Mouse (Mus musculus) gastrocnemius, adult 2 months (tissue): ENCODE data around the gene Emc7. TPM values are rescaled to one million over a fixed set of nuclear protein-coding genes. Genes with fewer than 3 reads are reported as not detected.
"Not testable (repeated sequence)": the region's sequence is repeated elsewhere in the genome, so short reads cannot be mapped to it uniquely, and the experiment has no call there.

ENCODE experiments used
- DNase-seq: peaks from one replicate; pipeline ENCODE4 v3.0.0; 2022
- H3K27ac ChIP-seq: fragments of 200-600 bp; 2 replicates; pipeline ENCODE4 v1.8.1; 2022; ENCODE audit warnings: mild to moderate bottlenecking
- H3K4me3 ChIP-seq: fragments of 200-600 bp; 2 replicates; pipeline ENCODE4 v1.8.1; 2022; ENCODE audit warnings: mild to moderate bottlenecking, moderate library complexity
- CTCF ChIP-seq: fragments of 200-600 bp; IDR thresholded peaks from 2 replicates; pipeline ENCODE4 v1.8.1; 2022; ENCODE audit warnings: antibody characterized with exemption, mild to moderate bottlenecking, moderate library complexity
- intact Hi-C: fragments of 180-260 bp; cut with DNase I; formaldehyde crosslinking; loops from one replicate; pipeline ENCODE4 v1.15.1; 2025
- total RNA-seq, 2 experiments: library from RNA; stranded (reverse); gene quantifications; 2 replicates each; pipeline ENCODE4 v1.2.3; 2021

The Emc7 gene
- total RNA-seq, 2 experiments from 2014 or later = 12.6 to 15.3 TPM

DNA sequence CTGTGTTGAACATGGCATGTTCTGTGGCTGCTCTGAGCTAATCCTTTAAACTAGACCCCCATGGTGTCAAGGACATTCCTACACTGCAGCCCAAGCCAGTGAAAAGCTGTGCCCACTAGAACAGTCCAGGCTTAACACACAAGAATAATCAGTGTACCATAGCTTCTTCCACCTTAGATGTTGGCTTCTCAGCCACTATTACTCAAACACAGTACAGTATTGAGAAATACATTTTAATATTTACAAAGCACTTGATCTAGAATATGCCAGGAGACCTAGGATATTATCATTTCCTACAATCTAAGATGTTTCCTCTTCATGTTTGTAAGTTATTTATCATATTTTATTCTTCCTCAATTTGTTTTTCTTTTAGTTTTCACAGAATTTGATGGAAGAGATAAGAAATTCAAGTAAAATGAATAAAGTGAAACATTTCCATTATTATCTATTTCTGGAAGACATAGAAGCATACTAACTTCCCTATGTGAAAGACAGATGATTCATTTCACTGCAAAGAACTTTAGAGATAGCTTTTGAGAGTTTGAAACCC, 6.2 kb upstream of the Emc7 start:
- peak overlapping the region; percentile 24; the same call in 1 of the 2 replicates for H3K27ac ChIP-seq
- intact Hi-C loops = no loop called here
- TF ChIP-seq CTCF = no peak
- H3K4me3 ChIP-seq = no peak overlapping the region
- DNase-seq = no peak

DNA sequence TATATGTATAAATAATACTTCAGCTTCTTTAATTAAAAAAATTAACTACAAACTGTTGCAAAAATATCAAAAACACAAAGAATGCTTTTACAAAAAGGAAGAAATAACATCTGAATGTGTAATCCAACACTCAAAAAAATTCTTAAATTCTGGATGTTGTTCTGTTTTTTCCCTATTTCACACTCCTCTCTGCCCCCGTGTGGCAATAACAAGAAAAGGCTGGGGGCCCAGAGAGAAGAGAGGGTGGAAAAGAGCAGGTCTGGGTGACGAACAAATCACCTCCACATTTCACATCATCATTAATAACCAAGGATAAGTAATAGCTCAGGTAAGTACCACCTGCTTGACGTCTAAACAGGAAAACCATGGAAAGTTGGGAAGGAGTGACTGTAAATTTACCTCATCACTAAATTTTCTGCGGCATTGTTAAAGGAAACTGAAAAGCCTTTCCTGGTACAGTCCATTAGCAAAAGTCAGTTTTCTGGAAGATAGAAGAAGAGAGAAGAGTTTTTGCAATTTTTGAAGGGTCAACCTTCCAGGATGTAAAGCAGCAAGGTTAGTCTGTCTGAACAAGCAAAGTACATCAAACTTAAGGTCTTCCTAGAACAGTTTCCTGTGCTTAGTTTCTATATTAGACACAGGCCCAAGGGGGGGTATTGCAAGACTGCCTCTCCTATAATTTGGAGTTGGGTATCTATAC, 5.0 kb upstream of the Emc7 start:
- TF ChIP-seq CTCF = peak; percentile 53

DNA sequence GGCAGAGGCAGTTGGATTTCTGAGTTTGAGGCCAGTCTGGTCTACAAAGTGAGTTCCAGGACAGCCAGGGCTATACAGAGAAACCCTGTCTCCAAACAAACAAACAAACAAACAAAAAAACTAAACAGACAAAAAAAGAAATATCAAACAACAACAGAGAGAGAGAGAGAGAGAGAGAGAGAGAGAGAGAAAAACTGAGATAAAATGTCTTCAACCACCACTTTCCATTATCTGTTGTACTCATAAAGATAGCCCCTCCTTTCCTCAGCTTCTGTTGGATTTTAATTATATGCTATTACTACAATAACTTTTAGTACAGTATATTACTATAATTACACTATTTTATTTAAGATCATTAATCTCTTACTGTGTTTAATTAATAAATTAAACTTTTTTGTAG, 2.3 kb upstream of the Emc7 start:
- intact Hi-C loops, DNase-seq, H3K4me3 ChIP-seq, H3K27ac ChIP-seq: not testable (repeated sequence)

More for the DNA sequence above, 5.0 kb upstream of the Emc7 start:
- intact Hi-C loops = no loop called here
- Histone ChIP-seq H3K4me3 (no peak overlapping the region), H3K27ac (no peak overlapping the region)
- DNase-seq = no peak

DNA sequence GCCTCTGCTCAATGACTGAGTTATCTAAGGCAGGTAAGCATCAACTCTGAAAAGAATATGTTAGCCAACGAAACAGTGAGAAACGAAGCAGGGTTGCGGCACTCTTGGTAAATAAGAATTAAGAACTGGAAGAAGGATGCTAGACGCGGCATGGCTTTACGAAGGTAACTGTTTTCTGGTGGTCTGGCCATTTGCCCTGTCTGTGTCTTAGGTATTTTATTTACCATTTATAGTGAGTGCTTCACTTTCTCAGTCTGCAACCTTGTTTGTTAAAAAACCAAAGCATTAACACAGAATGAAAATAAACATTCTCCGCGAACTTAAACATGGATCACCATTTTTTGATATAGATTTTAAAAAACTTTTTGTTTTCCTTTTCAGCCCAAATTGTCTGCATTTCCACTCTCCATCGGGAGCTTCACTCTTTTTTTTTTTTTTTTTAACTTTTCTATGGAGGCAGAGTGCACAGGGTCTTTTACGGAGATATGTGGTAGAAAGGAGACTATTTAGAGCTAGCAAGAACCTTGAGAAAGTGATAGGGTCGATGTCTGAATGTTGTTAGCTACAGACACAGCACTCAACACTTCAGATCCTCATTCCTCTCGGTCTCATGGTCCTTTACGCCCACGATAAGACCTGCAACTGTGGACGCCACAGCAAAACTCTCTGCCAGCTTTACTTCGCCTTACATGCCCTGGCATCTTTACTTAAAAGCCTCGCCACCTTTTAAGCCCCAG, 504 bp upstream of the Emc7 start:
- no peak for TF ChIP-seq CTCF
- no peak for DNase-seq
- Histone ChIP-seq H3K4me3 (peak overlapping the region; percentile 93), H3K27ac (peak overlapping the region; percentile 96)
- intact Hi-C loops = loop anchor here (2.0 kb wide), 1 partner anchor 75 kb away; the partner anchor contains the start of gene Katnbl1

DNA sequence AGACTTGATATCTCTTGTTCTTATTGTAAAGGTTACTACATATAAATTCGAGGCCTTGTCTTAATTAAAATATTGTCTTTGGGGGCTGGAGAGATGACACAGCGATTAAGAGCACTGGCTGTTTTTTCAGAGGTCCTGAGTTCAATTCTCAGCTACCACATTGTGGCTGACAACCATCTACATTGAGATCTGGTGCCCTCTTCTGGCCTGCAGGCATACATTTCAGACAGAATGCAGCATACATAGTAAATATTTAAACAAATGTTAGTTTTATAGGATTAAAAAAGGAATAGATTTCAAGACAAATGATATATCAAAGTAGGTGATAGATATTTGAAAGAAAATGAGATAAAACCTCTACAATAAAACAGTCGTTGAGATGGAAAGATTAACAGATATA, 5.8 kb downstream of the Emc7 start:
- TF ChIP-seq CTCF = 0 out of 2 replicates have a peak, but pooled peaks have one; percentile 10
- no peak overlapping the region for H3K4me3 ChIP-seq
- DNase-seq = no peak
- no peak overlapping the region for H3K27ac ChIP-seq
- intact Hi-C loops = no loop called here

DNA sequence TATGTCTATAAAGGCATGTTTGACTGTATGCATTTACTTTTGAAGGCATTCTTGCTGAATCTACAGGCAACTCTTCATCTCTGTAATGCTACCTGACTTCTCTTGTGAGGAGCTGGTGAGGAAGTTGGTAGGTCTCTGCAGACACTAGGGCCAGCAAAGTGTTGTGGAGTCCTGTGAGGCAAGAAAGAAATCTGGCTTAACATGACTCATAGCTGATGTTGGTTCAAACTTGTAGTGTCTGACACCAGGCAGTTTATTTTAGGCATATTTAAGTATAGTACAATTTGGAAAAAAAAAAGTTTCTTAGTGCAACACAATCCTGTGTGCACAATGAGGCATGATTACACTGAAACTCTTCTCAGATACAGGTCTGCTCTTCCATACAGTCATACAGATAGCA, 14.7 kb downstream of the Emc7 start:
- no peak overlapping the region for H3K4me3 ChIP-seq
- no peak for DNase-seq
- intact Hi-C loops = no loop called here
- TF ChIP-seq CTCF = no peak
- 0 out of 2 replicates have a peak overlapping the region, but pooled peaks have one; percentile 79 for H3K27ac ChIP-seq

DNA sequence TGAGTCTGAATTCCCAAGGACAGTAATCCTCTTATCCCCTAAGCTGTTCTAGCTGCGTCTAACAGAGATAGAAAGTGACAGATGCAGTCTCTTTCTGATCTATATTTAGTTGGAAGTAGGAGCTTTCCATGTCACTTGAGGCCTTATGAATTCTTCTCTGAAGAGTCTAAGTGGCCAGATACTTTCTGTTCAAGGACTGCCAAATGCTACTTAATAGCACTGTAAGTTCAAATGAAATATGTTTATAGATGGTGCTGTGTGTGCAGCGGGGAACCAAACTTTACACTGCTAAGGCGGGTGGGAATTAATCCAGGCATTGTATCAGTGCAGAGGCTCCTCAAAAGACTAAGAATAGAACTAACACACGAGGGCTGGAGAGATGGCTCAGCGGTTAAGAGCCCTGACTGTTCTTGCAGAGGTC, 16.2 kb downstream of the Emc7 start:
- intact Hi-C loops = no loop called here
- TF ChIP-seq CTCF = no peak
- Histone ChIP-seq H3K27ac (peak overlapping the region; percentile 79), H3K4me3 (no peak overlapping the region; the same call in 1 of the 2 replicates)
- DNase-seq = no peak

DNA sequence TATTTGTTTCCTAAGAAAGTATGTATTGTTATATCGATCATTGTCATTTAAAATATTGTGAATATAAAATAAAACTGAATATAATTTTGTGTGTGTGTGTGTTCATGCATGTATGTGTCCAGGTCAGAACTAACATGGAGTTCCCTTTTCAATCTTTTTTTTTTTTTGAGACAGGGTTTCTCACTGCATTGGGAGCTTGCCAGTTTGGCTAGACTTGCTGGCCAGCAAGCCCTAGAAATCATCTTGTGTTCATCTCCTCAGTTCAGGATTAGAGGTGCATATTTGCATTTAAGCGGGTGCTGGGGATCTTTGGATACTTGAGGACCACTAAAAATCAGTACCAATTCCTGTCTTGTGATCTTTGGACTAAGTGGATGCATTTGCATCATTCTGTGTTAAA, 17.3 kb downstream of the Emc7 start:
- no peak for TF ChIP-seq CTCF
- no peak for DNase-seq
- Histone ChIP-seq H3K27ac (no peak overlapping the region), H3K4me3 (no peak overlapping the region)
- intact Hi-C loops = no loop called here

DNA sequence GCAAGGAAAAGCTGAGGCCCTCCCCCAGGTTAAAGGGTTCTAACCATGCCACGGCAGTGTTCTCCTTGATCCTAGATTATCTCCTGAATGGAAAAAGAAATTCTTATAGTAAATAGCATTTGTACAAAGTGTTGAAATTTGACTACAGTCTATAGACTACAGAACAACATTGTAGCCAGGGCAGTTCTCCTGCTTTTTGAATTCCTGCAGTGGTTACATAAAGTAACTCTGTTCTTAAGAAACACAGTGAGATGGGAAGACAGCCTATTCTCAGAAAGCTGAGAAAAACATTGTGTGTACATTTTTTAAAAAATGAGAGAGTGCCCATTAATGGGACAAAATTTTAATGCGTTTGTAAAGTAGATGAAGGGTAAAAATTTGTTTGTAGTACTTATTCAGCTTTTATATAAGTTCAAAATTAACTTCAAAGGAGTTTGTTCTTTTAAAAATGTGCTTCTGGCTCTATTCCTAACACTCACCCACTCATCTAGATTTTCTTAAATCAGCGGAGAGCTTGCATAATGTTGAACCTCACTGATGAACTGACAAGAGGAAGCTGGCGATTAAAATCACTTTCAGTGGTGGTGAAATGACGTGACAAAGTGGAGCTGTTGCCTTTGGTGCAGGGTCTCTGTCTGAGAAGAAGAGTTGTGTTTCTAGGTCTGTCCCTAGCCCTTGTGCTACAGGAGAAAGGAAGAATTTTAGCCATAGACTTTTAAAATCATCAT, 20.4 kb downstream of the Emc7 start:
- TF ChIP-seq CTCF = no peak
- Histone ChIP-seq H3K27ac (no peak overlapping the region), H3K4me3 (no peak overlapping the region)
- intact Hi-C loops = no loop called here
- DNase-seq = no peak

DNA sequence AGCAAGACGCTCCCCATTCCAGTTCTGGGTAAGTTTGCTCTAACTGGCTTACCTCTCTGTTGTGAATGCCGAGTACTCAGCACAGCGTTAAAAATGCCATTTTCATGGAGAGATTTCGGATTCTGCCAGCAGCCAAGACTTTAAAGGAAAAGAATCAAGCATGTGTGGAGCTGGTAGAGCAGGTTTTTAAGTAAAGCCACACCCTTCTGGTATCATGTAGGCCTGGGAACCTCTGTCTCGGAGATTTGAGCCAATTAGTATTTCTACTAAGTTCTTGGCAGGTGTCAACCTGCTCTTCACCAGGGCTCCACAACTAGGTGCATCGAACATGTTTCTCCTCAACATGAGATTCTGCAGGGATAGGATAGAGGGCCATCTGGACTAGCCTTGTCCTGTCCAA, 21.8 kb downstream of the Emc7 start:
- Histone ChIP-seq H3K4me3 (no peak overlapping the region), H3K27ac (no peak overlapping the region)
- intact Hi-C loops = no loop called here
- no peak for TF ChIP-seq CTCF
- no peak for DNase-seq

DNA sequence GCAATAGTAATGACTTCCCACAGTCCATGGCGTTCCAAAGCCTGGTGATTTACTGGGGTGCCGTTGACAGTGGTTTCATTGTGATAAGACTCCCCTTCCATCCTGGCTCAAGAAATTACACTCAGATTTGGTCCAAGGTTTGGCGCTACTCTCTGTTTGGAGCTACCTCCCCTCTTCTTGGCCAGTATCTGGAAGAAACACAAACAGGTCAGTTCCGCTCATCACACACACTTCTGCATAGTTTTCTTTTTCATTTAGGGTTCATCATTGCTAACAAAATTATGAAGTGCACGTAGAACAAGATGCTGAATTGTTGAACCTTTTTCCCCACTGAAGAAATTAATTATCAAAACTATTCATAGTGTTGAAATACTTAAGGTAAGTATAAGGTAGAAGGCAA, 25.9 kb downstream of the Emc7 start, which contains the start of gene Chrm5:
TSS of gene Chrm5 (minus strand) at position 101 of the 400 bp plus-strand sequence.
- H3K27ac ChIP-seq = no peak within 1 kb of the TSS
- DNase-seq = no peak
- no peak for TF ChIP-seq CTCF
- no peak within 1 kb of the TSS for H3K4me3 ChIP-seq
- intact Hi-C loops = loop anchor here (1.0 to 5.0 kb wide), 2 partner anchors 101 to 218 kb away; partner anchors contain the start of genes Katnbl1 and Nop10

DNA sequence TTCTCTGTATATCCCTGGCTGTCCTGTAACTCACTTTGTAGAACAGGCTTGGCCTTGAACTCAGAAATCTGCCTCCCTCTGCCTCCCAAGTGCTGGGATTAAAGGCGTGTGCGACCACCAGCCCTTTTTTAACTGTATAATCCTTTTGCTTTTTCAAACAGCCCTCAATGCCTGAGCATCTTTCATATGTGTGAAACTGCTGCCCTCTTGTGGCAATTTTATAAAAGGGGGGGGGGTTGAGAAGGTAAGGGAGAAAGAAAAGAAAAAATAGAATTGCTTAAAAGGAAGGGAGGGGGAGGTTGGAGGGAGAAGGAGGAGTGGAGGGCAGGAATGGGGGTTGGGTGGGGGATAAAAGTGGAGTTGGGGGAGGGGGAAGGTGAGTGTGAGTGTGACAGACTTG, 26.8 kb downstream of the Emc7 start:
- TF ChIP-seq CTCF = peak; percentile 56
- no peak overlapping the region for H3K4me3 ChIP-seq
- intact Hi-C loops = loop anchor here (1.0 to 5.0 kb wide), 2 partner anchors 102 to 219 kb away; partner anchors contain the start of genes Katnbl1 and Nop10
- H3K27ac ChIP-seq = no peak overlapping the region
- DNase-seq = no peak
